Mouse (Mus musculus): ENCODE results near the gene Bst2. TPM values are rescaled to one million over a fixed set of nuclear protein-coding genes. Genes with fewer than 3 reads are reported as not detected.

Gene Bst2
- polyA plus RNA-seq, 1 experiment: 18.1 TPM

GRCm38 (mm10) chr8:71569366-71570290 lies 32.4 kb upstream of the Bst2 start:
- peak; percentile 97 for DNase-seq (ENCODE audit: low read depth)
- TF ChIP-seq POLR2A (IDR thresholded peaks at IDR 0.05; ENCODE audit: borderline replicate concordance, extremely low read depth, insufficient read depth, insufficient read length, poor library complexity, severe bottlenecking): no peak

GRCm38 (mm10) chr8:71568941-71569340 lies 31.7 kb upstream of the Bst2 start:
- TF ChIP-seq CTCF (IDR thresholded peaks at IDR 0.05; ENCODE audit: borderline replicate concordance, extremely low read depth, insufficient read depth, insufficient read length) (no peak), POLR2A (IDR thresholded peaks at IDR 0.05; ENCODE audit: borderline replicate concordance, extremely low read depth, insufficient read depth, insufficient read length, poor library complexity, severe bottlenecking) (no peak)

GRCm38 (mm10) chr8:71568387-71568937 lies 31.2 kb upstream of the Bst2 start, which contains the start of gene Slc27a1:
Gene Slc27a1, plus strand, starts transcription at chr8:71568882.
- DNase-seq (ENCODE audit: low read depth): peak; percentile 88
- TF ChIP-seq POLR2A (IDR thresholded peaks at IDR 0.05; ENCODE audit: borderline replicate concordance, extremely low read depth, insufficient read depth, insufficient read length, poor library complexity, severe bottlenecking) (no peak), CTCF (IDR thresholded peaks at IDR 0.05; ENCODE audit: borderline replicate concordance, extremely low read depth, insufficient read depth, insufficient read length) (no peak)

More at GRCm38 (mm10) chr8:71568941-71569340, 31.7 kb upstream of the Bst2 start:
- no peak for DNase-seq (ENCODE audit: low read depth)

- TF ChIP-seq POLR2A (IDR thresholded peaks at IDR 0.05; ENCODE audit: borderline replicate concordance, extremely low read depth, insufficient read depth, insufficient read length, poor library complexity, severe bottlenecking): no peak
- TF ChIP-seq CTCF (IDR thresholded peaks at IDR 0.05; ENCODE audit: borderline replicate concordance, extremely low read depth, insufficient read depth, insufficient read length): no peak
- no peak for DNase-seq (ENCODE audit: low read depth)
Measured at GRCm38 (mm10) chr8:71567587-71567986, 30.3 kb upstream of the Bst2 start.

GRCm38 (mm10) chr8:71566501-71566900 lies 29.2 kb upstream of the Bst2 start, which contains the start of gene Nxnl1:
Gene Nxnl1, minus strand, starts transcription at chr8:71566601.
- no peak for DNase-seq (ENCODE audit: low read depth)

GRCm38 (mm10) chr8:71563992-71564391 lies 26.7 kb upstream of the Bst2 start:
- TF ChIP-seq CTCF (IDR thresholded peaks at IDR 0.05; ENCODE audit: borderline replicate concordance, extremely low read depth, insufficient read depth, insufficient read length) (peak; percentile 22; the same call in 1 of the 2 replicates), POLR2A (IDR thresholded peaks at IDR 0.05; ENCODE audit: borderline replicate concordance, extremely low read depth, insufficient read depth, insufficient read length, poor library complexity, severe bottlenecking) (no peak)

More at GRCm38 (mm10) chr8:71566501-71566900, 29.2 kb upstream of the Bst2 start, which contains the start of gene Nxnl1:
- TF ChIP-seq POLR2A (IDR thresholded peaks at IDR 0.05; ENCODE audit: borderline replicate concordance, extremely low read depth, insufficient read depth, insufficient read length, poor library complexity, severe bottlenecking) (no peak), CTCF (IDR thresholded peaks at IDR 0.05; ENCODE audit: borderline replicate concordance, extremely low read depth, insufficient read depth, insufficient read length) (no peak)

GRCm38 (mm10) chr8:71562751-71563150 lies 25.5 kb upstream of the Bst2 start:
- TF ChIP-seq POLR2A (IDR thresholded peaks at IDR 0.05; ENCODE audit: borderline replicate concordance, extremely low read depth, insufficient read depth, insufficient read length, poor library complexity, severe bottlenecking) (no peak), CTCF (IDR thresholded peaks at IDR 0.05; ENCODE audit: borderline replicate concordance, extremely low read depth, insufficient read depth, insufficient read length) (peak; percentile 74)
- peak; percentile 58 for DNase-seq (ENCODE audit: low read depth)

More at GRCm38 (mm10) chr8:71563992-71564391, 26.7 kb upstream of the Bst2 start:
- DNase-seq (ENCODE audit: low read depth): no peak

- peak; percentile 97 for TF ChIP-seq CTCF (IDR thresholded peaks at IDR 0.05; ENCODE audit: borderline replicate concordance, extremely low read depth, insufficient read depth, insufficient read length)
- TF ChIP-seq POLR2A (IDR thresholded peaks at IDR 0.05; ENCODE audit: borderline replicate concordance, extremely low read depth, insufficient read depth, insufficient read length, poor library complexity, severe bottlenecking): no peak
- peak; percentile 91 for DNase-seq (ENCODE audit: low read depth)
Measured at GRCm38 (mm10) chr8:71561401-71561800, 24.1 kb upstream of the Bst2 start.

GRCm38 (mm10) chr8:71560765-71561164 lies 23.5 kb upstream of the Bst2 start:
- DNase-seq (ENCODE audit: low read depth): no peak
- no peak for TF ChIP-seq POLR2A (IDR thresholded peaks at IDR 0.05; ENCODE audit: borderline replicate concordance, extremely low read depth, insufficient read depth, insufficient read length, poor library complexity, severe bottlenecking)
- TF ChIP-seq CTCF (IDR thresholded peaks at IDR 0.05; ENCODE audit: borderline replicate concordance, extremely low read depth, insufficient read depth, insufficient read length): no peak

GRCm38 (mm10) chr8:71560071-71560470 lies 22.8 kb upstream of the Bst2 start:
- no peak for DNase-seq (ENCODE audit: low read depth)
- TF ChIP-seq POLR2A (IDR thresholded peaks at IDR 0.05; ENCODE audit: borderline replicate concordance, extremely low read depth, insufficient read depth, insufficient read length, poor library complexity, severe bottlenecking): no peak
- no peak for TF ChIP-seq CTCF (IDR thresholded peaks at IDR 0.05; ENCODE audit: borderline replicate concordance, extremely low read depth, insufficient read depth, insufficient read length)

- DNase-seq (ENCODE audit: low read depth): peak; percentile 60
- TF ChIP-seq POLR2A (IDR thresholded peaks at IDR 0.05; ENCODE audit: borderline replicate concordance, extremely low read depth, insufficient read depth, insufficient read length, poor library complexity, severe bottlenecking): no peak
Measured at GRCm38 (mm10) chr8:71558958-71559690, 21.9 kb upstream of the Bst2 start.

Measured in brain, embryonic 14.5 days (tissue).